Mouse (Mus musculus): ENCODE measurements around the gene Rbms2. TPM values are rescaled to one million over a fixed set of nuclear protein-coding genes. Genes with fewer than 3 reads are reported as not detected.

Rbms2 gene
- polyA plus RNA-seq, 2 experiments = 33.8 to 113 TPM

DNA sequence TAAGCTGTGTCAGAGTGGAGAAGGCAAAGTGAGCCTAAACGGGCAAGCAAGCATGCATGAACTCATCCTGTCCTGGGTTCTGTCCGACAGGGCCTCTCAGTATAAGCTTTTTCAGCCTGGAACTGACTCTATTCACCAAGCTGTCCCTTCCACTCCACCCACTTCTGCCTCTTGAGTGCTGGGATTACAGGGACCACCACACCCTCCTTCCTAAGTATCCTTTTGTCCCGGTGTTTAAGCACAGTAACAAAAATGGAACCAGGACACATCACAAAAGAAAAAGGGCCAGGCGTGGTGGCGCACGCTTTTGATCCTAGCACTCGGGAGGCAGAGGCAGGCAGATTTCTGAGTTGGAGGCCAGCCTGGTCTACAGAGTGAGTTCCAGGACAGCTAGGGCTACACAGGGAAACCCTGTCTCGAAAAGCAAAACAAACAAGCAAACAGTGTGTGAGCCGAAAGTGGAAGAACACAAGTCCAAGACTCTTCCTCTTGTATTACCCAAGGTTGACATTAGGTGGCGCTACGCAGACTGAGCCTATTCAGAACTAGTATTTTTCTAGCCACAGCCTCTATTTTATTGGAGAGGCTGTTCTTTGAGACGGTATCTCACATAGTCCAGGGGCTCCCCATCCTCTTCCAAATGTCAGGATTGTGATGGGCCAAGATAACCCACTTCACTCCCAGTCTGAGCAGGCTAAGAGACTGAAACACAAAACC, 39.7 kb downstream of the Rbms2 start:
- TF ChIP-seq POLR2A (IDR thresholded peaks at IDR 0.05; ENCODE audit: borderline replicate concordance, extremely low read depth, insufficient read depth, insufficient read length) = no peak

DNA sequence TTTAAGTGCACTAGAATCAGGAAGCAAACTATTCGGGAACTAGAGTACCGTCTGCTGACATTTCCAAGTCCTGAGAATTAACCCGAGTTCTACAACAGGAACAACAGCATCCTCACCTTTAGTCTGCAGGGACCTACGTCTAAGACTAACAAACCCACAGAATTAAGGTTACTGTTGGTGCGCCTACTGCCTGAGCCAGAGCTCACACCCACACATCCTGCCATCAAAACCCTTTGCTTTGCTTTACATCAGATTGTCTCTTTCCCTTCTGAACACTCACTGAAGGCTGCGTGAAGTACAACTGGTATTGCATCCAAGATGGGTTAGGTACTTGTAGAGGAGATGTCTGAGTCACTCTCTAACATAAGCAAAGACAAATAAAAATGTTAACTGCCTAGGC, 44.7 kb downstream of the Rbms2 start:
- H3K27ac ChIP-seq (replicated peaks; ENCODE audit: low read depth, low read length) = no peak overlapping the region
- no peak overlapping the region for H3K4me3 ChIP-seq (replicated peaks; ENCODE audit: low read length)
- H3K4me1 ChIP-seq (ENCODE audit: control insufficient read depth, insufficient read depth, low read length) = no peaks in the 10 kb centered on the region
- 85% methylated on average over 6 of the region's 6 CpGs for whole genome bisulfite sequencing
- ATAC-seq (ENCODE audit: low FRiP score, low read depth) (no peak), DNase-seq (ENCODE audit: low spot score) (no peak)
- H3K27me3 ChIP-seq (ENCODE audit: control insufficient read depth, insufficient read depth, low read length) = no peaks in the 10 kb centered on the region
- peaks cover 80% of the 10 kb centered on the region for H3K36me3 ChIP-seq (ENCODE audit: control insufficient read depth, insufficient read depth, low read length)
- TF ChIP-seq POLR2A (IDR thresholded peaks at IDR 0.05; ENCODE audit: borderline replicate concordance, extremely low read depth, insufficient read depth, insufficient read length) = no peak
- no peak overlapping the region for H3K4me2 ChIP-seq (replicated peaks; ENCODE audit: low read depth, low read length, severe bottlenecking)
- H3K9ac ChIP-seq (ENCODE audit: low read depth, low read length, severe bottlenecking) = no peak overlapping the region
- H3K9me3 ChIP-seq (ENCODE audit: control insufficient read depth, low read length) = no peaks in the 10 kb centered on the region

More for the DNA sequence above, 39.7 kb downstream of the Rbms2 start:
- H3K4me2 ChIP-seq (replicated peaks; ENCODE audit: low read depth, low read length, severe bottlenecking) = no peak overlapping the region
- H3K27me3 ChIP-seq (ENCODE audit: control insufficient read depth, insufficient read depth, low read length) = no peaks in the 10 kb centered on the region
- no peak overlapping the region for H3K4me3 ChIP-seq (replicated peaks; ENCODE audit: low read length)
- no peak overlapping the region for H3K9ac ChIP-seq (ENCODE audit: low read depth, low read length, severe bottlenecking)
- WGBS = 73% methylated on average over 12 of the region's 12 CpGs
- H3K4me1 ChIP-seq (ENCODE audit: control insufficient read depth, insufficient read depth, low read length) = no peaks in the 10 kb centered on the region
- H3K27ac ChIP-seq (replicated peaks; ENCODE audit: low read depth, low read length) = no peak overlapping the region
- no peaks in the 10 kb centered on the region for H3K9me3 ChIP-seq (ENCODE audit: control insufficient read depth, low read length)
- DNase-seq (ENCODE audit: low spot score) (peak; percentile 57), ATAC-seq (ENCODE audit: low FRiP score, low read depth) (no peak)
- peaks cover 87% of the 10 kb centered on the region for H3K36me3 ChIP-seq (ENCODE audit: control insufficient read depth, insufficient read depth, low read length)

DNA sequence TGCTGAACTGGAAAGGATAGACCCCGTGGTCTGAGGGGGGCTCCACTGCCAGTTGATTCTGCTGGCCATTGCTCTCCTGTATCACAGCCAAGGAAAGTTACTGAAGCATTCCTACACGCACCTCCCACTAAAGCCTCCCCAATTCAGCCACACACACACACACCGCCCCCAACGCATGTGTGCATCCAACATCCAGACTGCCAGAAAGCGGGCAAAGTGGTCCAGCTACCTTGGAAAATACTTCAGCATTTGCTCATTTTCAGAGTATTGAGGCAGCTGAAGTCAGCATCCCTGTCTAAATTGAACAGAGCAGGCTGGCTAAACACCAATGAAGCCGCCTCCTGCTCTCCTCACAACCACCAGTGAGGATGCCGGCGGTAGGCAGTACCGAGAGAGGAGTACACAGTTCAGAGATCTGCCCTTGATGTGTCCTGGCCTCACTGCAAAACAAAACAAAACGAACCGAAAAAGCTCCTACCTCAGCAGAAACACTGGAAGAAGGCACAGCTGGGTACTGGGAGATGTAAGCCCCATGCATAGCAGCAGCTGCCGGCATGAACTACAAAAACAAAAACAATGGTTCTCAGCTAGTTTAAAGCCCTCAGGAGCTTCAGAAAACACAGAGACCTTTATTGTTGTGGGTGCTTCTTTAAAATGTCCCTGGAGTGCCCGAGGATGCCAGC, 46.3 kb downstream of the Rbms2 start:
- Histone ChIP-seq H3K27ac (replicated peaks; ENCODE audit: low read depth, low read length) (no peak overlapping the region), H3K4me3 (replicated peaks; ENCODE audit: low read length) (no peak overlapping the region), H3K27me3 (ENCODE audit: control insufficient read depth, insufficient read depth, low read length) (no peaks in the 10 kb centered on the region), H3K36me3 (ENCODE audit: control insufficient read depth, insufficient read depth, low read length) (peaks cover 78% of the 10 kb centered on the region), H3K9me3 (ENCODE audit: control insufficient read depth, low read length) (no peaks in the 10 kb centered on the region), H3K9ac (ENCODE audit: low read depth, low read length, severe bottlenecking) (no peak overlapping the region), H3K4me2 (replicated peaks; ENCODE audit: low read depth, low read length, severe bottlenecking) (no peak overlapping the region), H3K4me1 (ENCODE audit: control insufficient read depth, insufficient read depth, low read length) (no peaks in the 10 kb centered on the region)
- 66% methylated on average over 13 of the region's 13 CpGs for WGBS
- DNase-seq (ENCODE audit: low spot score) = no peak
- no peak for ATAC-seq (ENCODE audit: low FRiP score, low read depth)
- TF ChIP-seq POLR2A (IDR thresholded peaks at IDR 0.05; ENCODE audit: borderline replicate concordance, extremely low read depth, insufficient read depth, insufficient read length) = no peak

DNA sequence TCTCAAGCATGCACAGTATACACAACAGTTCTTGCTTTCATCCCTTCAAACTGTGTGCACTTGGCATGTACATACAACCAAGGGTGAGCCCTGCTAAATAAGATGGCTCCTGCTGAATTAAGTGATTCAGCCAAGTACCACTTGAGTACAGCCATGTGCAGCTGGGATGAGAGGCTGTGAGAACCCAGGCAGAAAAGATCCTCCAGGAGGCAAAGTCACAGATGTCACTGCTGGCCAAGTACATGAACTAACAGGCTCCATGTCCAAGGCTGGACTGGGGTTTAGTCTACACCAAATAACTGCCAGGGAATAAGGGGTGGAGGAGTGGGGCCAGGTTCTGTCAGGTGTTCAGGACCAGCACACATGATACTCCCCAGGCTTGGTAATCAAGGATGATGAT, 48.3 kb downstream of the Rbms2 start:
- no peak overlapping the region for H3K4me2 ChIP-seq (replicated peaks; ENCODE audit: low read depth, low read length, severe bottlenecking)
- H3K27ac ChIP-seq (replicated peaks; ENCODE audit: low read depth, low read length) = no peak overlapping the region
- no peak overlapping the region for H3K4me3 ChIP-seq (replicated peaks; ENCODE audit: low read length)
- H3K36me3 ChIP-seq (ENCODE audit: control insufficient read depth, insufficient read depth, low read length) = peaks cover 73% of the 10 kb centered on the region
- H3K4me1 ChIP-seq (ENCODE audit: control insufficient read depth, insufficient read depth, low read length) = no peaks in the 10 kb centered on the region
- no peaks in the 10 kb centered on the region for H3K9me3 ChIP-seq (ENCODE audit: control insufficient read depth, low read length)
- ATAC-seq (ENCODE audit: low FRiP score, low read depth) = no peak
- H3K9ac ChIP-seq (ENCODE audit: low read depth, low read length, severe bottlenecking) = no peak overlapping the region
- no peak for DNase-seq (ENCODE audit: low spot score)
- no peak for TF ChIP-seq POLR2A (IDR thresholded peaks at IDR 0.05; ENCODE audit: borderline replicate concordance, extremely low read depth, insufficient read depth, insufficient read length)
- no peaks in the 10 kb centered on the region for H3K27me3 ChIP-seq (ENCODE audit: control insufficient read depth, insufficient read depth, low read length)

GRCm38 (mm10) chr10:128131297-128131696, 48.8 kb downstream of the Rbms2 start:
- no peak for ATAC-seq (ENCODE audit: low FRiP score, low read depth)
- peaks cover 77% of the 10 kb centered on the region for H3K36me3 ChIP-seq (ENCODE audit: control insufficient read depth, insufficient read depth, low read length)
- no peak for DNase-seq (ENCODE audit: low spot score)

More at GRCm38 (mm10) chr10:128131297-128131696, 48.8 kb downstream of the Rbms2 start:
- Histone ChIP-seq H3K9me3 (ENCODE audit: control insufficient read depth, low read length) (no peaks in the 10 kb centered on the region), H3K9ac (ENCODE audit: low read depth, low read length, severe bottlenecking) (no peak overlapping the region), H3K4me2 (replicated peaks; ENCODE audit: low read depth, low read length, severe bottlenecking) (no peak overlapping the region), H3K4me3 (replicated peaks; ENCODE audit: low read length) (no peak overlapping the region), H3K27me3 (ENCODE audit: control insufficient read depth, insufficient read depth, low read length) (no peaks in the 10 kb centered on the region), H3K4me1 (ENCODE audit: control insufficient read depth, insufficient read depth, low read length) (no peaks in the 10 kb centered on the region), H3K27ac (replicated peaks; ENCODE audit: low read depth, low read length) (no peak overlapping the region)
- 76% methylated on average over 3 of the region's 3 CpGs for WGBS
- TF ChIP-seq POLR2A (IDR thresholded peaks at IDR 0.05; ENCODE audit: borderline replicate concordance, extremely low read depth, insufficient read depth, insufficient read length) = no peak
